Mouse (Mus musculus): ENCODE measurements around the gene Prl2b1. TPM values are rescaled to one million over a fixed set of nuclear protein-coding genes. Genes with fewer than 3 reads are reported as not detected.

Prl2b1 gene
- polyA plus RNA-seq, 2 experiments, result not detected

DNA sequence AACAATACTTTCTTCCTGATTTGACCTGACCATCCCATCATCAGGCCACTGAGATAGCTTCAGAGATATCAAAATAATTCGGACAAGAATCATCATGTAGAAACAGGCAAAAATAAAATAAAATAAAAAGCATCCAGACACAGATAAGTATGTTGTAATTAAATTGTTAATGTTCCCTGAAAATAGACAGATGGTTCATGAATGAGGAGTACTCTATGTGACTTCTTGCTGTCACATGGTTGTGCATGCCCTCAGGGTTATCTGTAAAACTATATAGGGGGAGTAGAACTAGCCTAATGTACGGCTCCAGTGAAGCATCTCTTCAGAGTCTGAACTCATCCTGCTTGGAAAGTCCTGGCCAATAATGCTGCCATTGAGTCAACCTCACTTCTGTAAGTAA, 45.3 kb downstream of the Prl2b1 start, which contains the start of gene Prl8a2:
TSS of gene Prl8a2 (plus strand) at position 301 of the 400 bp plus-strand sequence.
- Histone ChIP-seq H3K27me3 (ENCODE audit: control insufficient read depth, insufficient read depth, low read length) (no peaks in the 10 kb centered on the region), H3K9me3 (ENCODE audit: control insufficient read depth, low read length) (no peaks in the 10 kb centered on the region), H3K36me3 (replicated peaks; ENCODE audit: control insufficient read depth, insufficient read depth, low read depth) (no peaks in the 10 kb centered on the region), H3K4me3 (ENCODE audit: insufficient read depth in 1 of 2, low read depth in 2 of 2, low read length in 2 of 2) (no peak within 1 kb of the TSS), H3K9ac (replicated peaks) (no peak within 1 kb of the TSS), H3K4me2 (ENCODE audit: low read depth) (no peak within 1 kb of the TSS), H3K4me1 (replicated peaks; ENCODE audit: control insufficient read depth in 2 of 2, insufficient read depth in 2 of 2, low read length in 1 of 2) (no peaks in the 10 kb centered on the region), H3K27ac (no peak within 1 kb of the TSS)
- ATAC-seq (ENCODE audit: insufficient read depth), result no peak
- no peak for TF ChIP-seq EP300 (IDR thresholded peaks at IDR 0.05; ENCODE audit: low read depth)
- no peak for TF ChIP-seq CTCF (IDR thresholded peaks at IDR 0.05; ENCODE audit: low read depth)
- 41% methylated on average over 2 of the region's 2 CpGs for WGBS (ENCODE audit: insufficient replicate concordance)
- DNase-seq (ENCODE audit: low read depth in 3 of 3, low spot score in 3 of 3), result no peak

DNA sequence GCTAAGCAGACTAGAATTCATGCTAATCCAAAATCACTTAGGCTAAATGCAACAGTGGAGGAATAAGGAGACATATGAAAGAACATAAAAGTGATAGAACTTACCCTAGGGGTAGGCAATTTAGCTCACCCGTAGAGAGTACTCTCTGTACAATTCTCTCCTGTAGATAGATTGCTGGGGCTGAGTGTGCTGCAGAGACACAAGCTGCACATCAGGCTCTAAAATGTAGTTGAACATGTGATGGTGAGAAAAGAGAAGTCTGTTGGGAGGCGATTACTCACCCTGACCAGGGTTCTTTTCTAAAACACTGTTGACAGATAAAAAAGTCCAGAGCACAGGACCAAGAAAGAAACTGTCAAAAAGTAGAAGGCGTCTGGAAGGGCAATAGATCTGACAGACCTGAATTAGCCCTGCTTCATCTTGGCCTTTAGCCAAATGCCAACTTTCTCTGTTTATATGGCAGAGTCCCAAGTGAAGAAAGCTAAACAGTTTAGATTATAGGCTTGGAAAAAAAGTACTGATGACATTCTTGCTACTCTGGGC, 47.8 kb downstream of the Prl2b1 start:
- no peaks in the 10 kb centered on the region for H3K4me1 ChIP-seq (replicated peaks; ENCODE audit: control insufficient read depth in 2 of 2, insufficient read depth in 2 of 2, low read length in 1 of 2)
- no peaks in the 10 kb centered on the region for H3K36me3 ChIP-seq (replicated peaks; ENCODE audit: control insufficient read depth, insufficient read depth, low read depth)
- no peaks in the 10 kb centered on the region for H3K27me3 ChIP-seq (ENCODE audit: control insufficient read depth, insufficient read depth, low read length)
- no peak for ATAC-seq (ENCODE audit: insufficient read depth)
- no peak for TF ChIP-seq CTCF (IDR thresholded peaks at IDR 0.05; ENCODE audit: low read depth)
- TF ChIP-seq EP300 (IDR thresholded peaks at IDR 0.05; ENCODE audit: low read depth), result no peak
- H3K9me3 ChIP-seq (ENCODE audit: control insufficient read depth, low read length), result no peaks in the 10 kb centered on the region
- DNase-seq (ENCODE audit: low read depth in 3 of 3, low spot score in 3 of 3), result no peak
- no peak overlapping the region for H3K4me3 ChIP-seq (ENCODE audit: insufficient read depth in 1 of 2, low read depth in 2 of 2, low read length in 2 of 2)
- no peak overlapping the region for H3K27ac ChIP-seq
- no peak overlapping the region for H3K4me2 ChIP-seq (ENCODE audit: low read depth)
- WGBS (ENCODE audit: insufficient replicate concordance), result 50% methylated on average over 3 of the region's 3 CpGs
- no peak overlapping the region for H3K9ac ChIP-seq (replicated peaks)

- Histone ChIP-seq H3K4me2 (ENCODE audit: low read depth) (no peak overlapping the region), H3K4me1 (replicated peaks; ENCODE audit: control insufficient read depth in 2 of 2, insufficient read depth in 2 of 2, low read length in 1 of 2) (no peaks in the 10 kb centered on the region), H3K36me3 (replicated peaks; ENCODE audit: control insufficient read depth, insufficient read depth, low read depth) (no peaks in the 10 kb centered on the region), H3K9ac (replicated peaks) (no peak overlapping the region), H3K4me3 (ENCODE audit: insufficient read depth in 1 of 2, low read depth in 2 of 2, low read length in 2 of 2) (no peak overlapping the region), H3K27me3 (ENCODE audit: control insufficient read depth, insufficient read depth, low read length) (no peaks in the 10 kb centered on the region), H3K27ac (no peak overlapping the region), H3K9me3 (ENCODE audit: control insufficient read depth, low read length) (no peaks in the 10 kb centered on the region)
- TF ChIP-seq EP300 (IDR thresholded peaks at IDR 0.05; ENCODE audit: low read depth), result no peak
- no peak for TF ChIP-seq CTCF (IDR thresholded peaks at IDR 0.05; ENCODE audit: low read depth)
- WGBS (ENCODE audit: insufficient replicate concordance), result 69% methylated on average over 1 of the region's 1 CpGs
- no peak for ATAC-seq (ENCODE audit: insufficient read depth)
- DNase-seq (ENCODE audit: low read depth in 3 of 3, low spot score in 3 of 3), result no peak
These were observed 55.7 kb downstream of the Prl2b1 start for GRCm38 (mm10) chr13:27334989-27335388.

Other genes with a start within 250 kb of the Prl2b1 start
- gene Prl3d3, start 234.1 kb downstream of the Prl2b1 start, polyA plus RNA-seq (2012; rRNA removed), result not detected in 2 replicates
- gene Prl3d3, start 234.1 kb downstream of the Prl2b1 start, polyA plus RNA-seq (2014; fragmentation: Nextera tagmentation; extraction: Ambion mirVana), result not detected in 2 replicates
- not detected in 2 replicates for gene Prl3c1, start 194.2 kb downstream of the Prl2b1 start, polyA plus RNA-seq (2012; rRNA removed)
- not detected in 2 replicates for gene Prl3c1, start 194.2 kb downstream of the Prl2b1 start, polyA plus RNA-seq (2014; fragmentation: Nextera tagmentation; extraction: Ambion mirVana)
- gene Prl3b1, start 149.0 kb downstream of the Prl2b1 start, polyA plus RNA-seq (2012; rRNA removed), result 0.19 TPM in 1 of 2 replicates, not detected in the other
- gene Prl3b1, start 149.0 kb downstream of the Prl2b1 start, polyA plus RNA-seq (2014; fragmentation: Nextera tagmentation; extraction: Ambion mirVana), result not detected in 2 replicates
- gene Prl3a1, start 131.4 kb downstream of the Prl2b1 start, polyA plus RNA-seq (2012; rRNA removed), result not detected in 2 replicates
- gene Prl3a1, start 131.4 kb downstream of the Prl2b1 start, polyA plus RNA-seq (2014; fragmentation: Nextera tagmentation; extraction: Ambion mirVana), result not detected in 2 replicates
- gene Prl6a1, start 78.2 kb downstream of the Prl2b1 start, polyA plus RNA-seq (2012; rRNA removed), result not detected in 2 replicates
- gene Prl6a1, start 78.2 kb downstream of the Prl2b1 start, polyA plus RNA-seq (2014; fragmentation: Nextera tagmentation; extraction: Ambion mirVana), result not detected in 2 replicates
- gene Prl8a2, start 45.2 kb downstream of the Prl2b1 start, polyA plus RNA-seq (2012; rRNA removed), result not detected in 2 replicates
- not detected in 2 replicates for gene Prl8a2, start 45.2 kb downstream of the Prl2b1 start, polyA plus RNA-seq (2014; fragmentation: Nextera tagmentation; extraction: Ambion mirVana)
- gene Prl8a6, start 47.8 kb upstream of the Prl2b1 start, polyA plus RNA-seq (2012; rRNA removed), result not detected in 2 replicates
- gene Prl8a6, start 47.8 kb upstream of the Prl2b1 start, polyA plus RNA-seq (2014; fragmentation: Nextera tagmentation; extraction: Ambion mirVana), result not detected in 2 replicates
- not detected in 2 replicates for gene Prl8a8, start 122.4 kb upstream of the Prl2b1 start, polyA plus RNA-seq (2012; rRNA removed)
- not detected in 2 replicates for gene Prl8a8, start 122.4 kb upstream of the Prl2b1 start, polyA plus RNA-seq (2014; fragmentation: Nextera tagmentation; extraction: Ambion mirVana)
- not detected in 2 replicates for gene Prl8a9, start 173.8 kb upstream of the Prl2b1 start, polyA plus RNA-seq (2012; rRNA removed)
- not detected in 2 replicates for gene Prl8a9, start 173.8 kb upstream of the Prl2b1 start, polyA plus RNA-seq (2014; fragmentation: Nextera tagmentation; extraction: Ambion mirVana)
- not detected in 2 replicates for gene Prl8a1, start 191.3 kb upstream of the Prl2b1 start, polyA plus RNA-seq (2012; rRNA removed)
- not detected in 2 replicates for gene Prl8a1, start 191.3 kb upstream of the Prl2b1 start, polyA plus RNA-seq (2014; fragmentation: Nextera tagmentation; extraction: Ambion mirVana)
- gene Prl7b1, start 219.7 kb upstream of the Prl2b1 start, polyA plus RNA-seq (2012; rRNA removed), result not detected in 2 replicates
- not detected in 2 replicates for gene Prl7b1, start 219.7 kb upstream of the Prl2b1 start, polyA plus RNA-seq (2014; fragmentation: Nextera tagmentation; extraction: Ambion mirVana)